Comparison of ENCODE assay signal across 15 mouse cellular contexts in genomic region chr17:27824941-27825340, GRCm38 (mm10). TPM values are rescaled to one million over a fixed set of nuclear protein-coding genes. Genes with fewer than 3 reads are reported as not detected.
DNase-seq lines count a peak whose midpoint lies in the region; ATAC-seq and TF ChIP-seq lines count a peak whose summit lies in the region.
"Had no signal": no experiment of that assay in that cellular context is flagged by ENCODE, and none has a peak within 500 bp of the region (broad histone marks: within the 10 kb centered on the region; RNA-seq: fewer than 3 reads in every experiment).

No protein-coding gene starts in this region.

- H3K9ac ChIP-seq in midbrain, embryonic 11.5 days (ENCODE audit: low read length): no peak overlapping the region
- H3K9ac ChIP-seq in midbrain, embryonic 14.5 days (replicated peaks; ENCODE audit: low read length): no peak overlapping the region
- H3K9ac ChIP-seq in liver, embryonic 13.5 days: peak overlapping the region; percentile 34; the same call in 1 of the 2 replicates
- H3K9ac ChIP-seq: forebrain, embryonic 12.5 days; heart, embryonic 12.5 days had no signal

- no peaks in the 10 kb centered on the region for H3K9me3 ChIP-seq in midbrain, embryonic 11.5 days (ENCODE audit: control insufficient read depth, low read length)
- H3K9me3 ChIP-seq in midbrain, embryonic 14.5 days (ENCODE audit: control insufficient read depth, low read length): no peaks in the 10 kb centered on the region
- H3K9me3 ChIP-seq in G1E (replicated peaks): no peaks in the 10 kb centered on the region
- H3K9me3 ChIP-seq in liver, embryonic 13.5 days (replicated peaks): no peaks in the 10 kb centered on the region
- H3K9me3 ChIP-seq: forebrain, embryonic 12.5 days; heart, embryonic 12.5 days had no signal

- peak; percentile 61 for DNase-seq in midbrain, embryonic 11.5 days (ENCODE audit: low spot score, missing footprints)
- DNase-seq in midbrain, embryonic 14.5 days: no peak
- no peak for DNase-seq in G1E (ENCODE audit: low spot score)
- no peak for DNase-seq in liver, embryonic 13.5 days
- DNase-seq in c-Kit-positive CD71-positive TER-119-positive erythroid progenitor cells, embryonic 14.5 days (ENCODE audit: low spot score): no peak
- no peak for DNase-seq in thymus, postnatal 25 days
- DNase-seq: adrenal gland, adult 2 months; cerebellum, adult 18-20 months; layer of hippocampus, adult 9-11 months; right cerebral cortex, adult 18-20 months had no signal

- no peak overlapping the region for H3K27ac ChIP-seq in midbrain, embryonic 11.5 days (ENCODE audit: low read depth, low read length)
- H3K27ac ChIP-seq in midbrain, embryonic 14.5 days (replicated peaks; ENCODE audit: low read depth, low read length): no peak overlapping the region
- H3K27ac ChIP-seq in liver, embryonic 13.5 days: peak overlapping the region; percentile 40
- H3K27ac ChIP-seq in small intestine, adult 2 months (ENCODE audit: insufficient read depth, low read depth, low read length): peak overlapping the region; percentile 74
- H3K27ac ChIP-seq: forebrain, embryonic 12.5 days had no signal

- ATAC-seq in midbrain, embryonic 11.5 days (ENCODE audit: low FRiP score): no peak
- ATAC-seq in midbrain, embryonic 14.5 days (ENCODE audit: low FRiP score, low TSS enrichment): no peak
- ATAC-seq in G1E (ENCODE audit: extremely low read depth, insufficient number of reproducible peaks, low FRiP score, poor library complexity, severe bottlenecking): no peak
- ATAC-seq in liver, embryonic 13.5 days (ENCODE audit: low read depth): no peak
- no peak for ATAC-seq in cerebellum, adult (ENCODE audit: insufficient number of reproducible peaks, low FRiP score, low TSS enrichment)
- ATAC-seq: hindbrain, embryonic 16.5 days had no signal

- H3K4me1 ChIP-seq in midbrain, embryonic 11.5 days (ENCODE audit: control insufficient read depth, insufficient read depth, low read length): peaks cover 13% of the 10 kb centered on the region
- peaks cover 6% of the 10 kb centered on the region; the same call in 1 of the 2 replicates for H3K4me1 ChIP-seq in midbrain, embryonic 14.5 days (ENCODE audit: control insufficient read depth, insufficient read depth, low read length)
- H3K4me1 ChIP-seq in G1E (ENCODE audit: insufficient read depth, low read depth, low read length): peaks cover 49% of the 10 kb centered on the region
- H3K4me1 ChIP-seq in liver, embryonic 13.5 days (replicated peaks): peaks cover 47% of the 10 kb centered on the region
- peaks cover 25% of the 10 kb centered on the region for H3K4me1 ChIP-seq in small intestine, adult 2 months (ENCODE audit: control insufficient read depth, insufficient read depth, insufficient read length, low read length)

- H3K36me3 ChIP-seq in midbrain, embryonic 11.5 days (ENCODE audit: control insufficient read depth, insufficient read depth, low read length): no peaks in the 10 kb centered on the region
- no peaks in the 10 kb centered on the region for H3K36me3 ChIP-seq in midbrain, embryonic 14.5 days (ENCODE audit: control insufficient read depth, insufficient read depth, low read length)
- H3K36me3 ChIP-seq in G1E (replicated peaks): no peaks in the 10 kb centered on the region
- no peaks in the 10 kb centered on the region for H3K36me3 ChIP-seq in liver, embryonic 13.5 days
- H3K36me3 ChIP-seq in small intestine, adult 2 months (ENCODE audit: control insufficient read depth, insufficient read depth, low read length): no peaks in the 10 kb centered on the region
- H3K36me3 ChIP-seq: forebrain, embryonic 12.5 days; heart, embryonic 12.5 days had no signal

- TF ChIP-seq POLR2A in small intestine, adult 2 months (IDR thresholded peaks at IDR 0.05; ENCODE audit: low read depth, low read length): no peak

- no peak overlapping the region for H3K4me2 ChIP-seq in midbrain, embryonic 11.5 days
- no peak overlapping the region for H3K4me2 ChIP-seq in midbrain, embryonic 14.5 days (ENCODE audit: low read length)
- peak overlapping the region; percentile 70 for H3K4me2 ChIP-seq in liver, embryonic 13.5 days
- H3K4me2 ChIP-seq: forebrain, embryonic 12.5 days had no signal

- 74% methylated on average over 1 of the region's 1 CpGs for whole genome bisulfite sequencing in midbrain, embryonic 11.5 days
- WGBS in midbrain, embryonic 14.5 days: 76% methylated on average over 1 of the region's 1 CpGs
- 23% methylated on average over 1 of the region's 1 CpGs for WGBS in liver, embryonic 13.5 days (ENCODE audit: insufficient replicate concordance)
- WGBS in small intestine, adult 2 months: 41% methylated on average over 1 of the region's 1 CpGs

- no peaks in the 10 kb centered on the region for H3K27me3 ChIP-seq in midbrain, embryonic 11.5 days (ENCODE audit: control insufficient read depth, insufficient read depth, low read length)
- H3K27me3 ChIP-seq in midbrain, embryonic 14.5 days (ENCODE audit: control insufficient read depth, insufficient read depth, low read length): no peaks in the 10 kb centered on the region
- H3K27me3 ChIP-seq in G1E (ENCODE audit: insufficient read depth, low read length): peaks cover 10% of the 10 kb centered on the region
- H3K27me3 ChIP-seq in liver, embryonic 13.5 days: peaks cover 7% of the 10 kb centered on the region; the same call in 1 of the 2 replicates
- H3K27me3 ChIP-seq in small intestine, adult 2 months (ENCODE audit: control insufficient read depth, insufficient read depth, low read length): no peaks in the 10 kb centered on the region
- H3K27me3 ChIP-seq: heart, embryonic 12.5 days had no signal

- TF ChIP-seq CTCF in G1E (IDR thresholded peaks at IDR 0.05; ENCODE audit: low read depth, low read length): no peak
- no peak for TF ChIP-seq CTCF in small intestine, adult 2 months (IDR thresholded peaks at IDR 0.05; ENCODE audit: extremely low read depth, insufficient read length, insufficient replicate concordance, low read depth, low read length)

- H3K4me3 ChIP-seq in midbrain, embryonic 11.5 days (ENCODE audit: low read depth, low read length): no peak overlapping the region
- no peak overlapping the region for H3K4me3 ChIP-seq in midbrain, embryonic 14.5 days (replicated peaks; ENCODE audit: low read depth, low read length)
- peak overlapping the region; percentile 65; the same call in 1 of the 2 replicates for H3K4me3 ChIP-seq in G1E (ENCODE audit: low read depth, low read length)
- H3K4me3 ChIP-seq in liver, embryonic 13.5 days (replicated peaks): peak overlapping the region; percentile 49; the same call in 1 of the 2 replicates
- H3K4me3 ChIP-seq in small intestine, adult 2 months (ENCODE audit: low read depth, low read length): no peak overlapping the region
- H3K4me3 ChIP-seq: forebrain, embryonic 12.5 days; heart, embryonic 12.5 days had no signal

RNA-seq across cellular contexts. Expression of gene D17Wsu92e, which starts 4.5 kb away (rescaled TPM):
- polyA plus RNA-seq in midbrain, embryonic 11.5 days (2014; fragmentation: Nextera tagmentation; extraction: Ambion mirVana): 8.7 and 10.9 TPM in 2 replicates
- 11.7 and 12.9 TPM in 2 replicates for polyA plus RNA-seq in midbrain, embryonic 14.5 days (2014; fragmentation: Nextera tagmentation; extraction: Ambion mirVana)
- total RNA-seq in G1E (2014; fragmentation: Nextera tagmentation): 84.4 and 87.4 TPM in 2 replicates
- total RNA-seq in G1E (2017): 61.6 and 65.3 TPM in 2 replicates
- polyA plus RNA-seq in G1E (2012): 58.6 and 60.2 TPM in 2 replicates
- 13.2 and 13.3 TPM in 2 replicates for polyA plus RNA-seq in liver, embryonic 13.5 days (2015; fragmentation: Nextera tagmentation; extraction: Ambion mirVana)
- 45.6 and 89.6 TPM in 2 replicates for polyA plus RNA-seq in small intestine, adult 2 months (2012; rRNA removed)

RNA-seq across cellular contexts. Expression of gene Snrpc, which starts 13.0 kb away (rescaled TPM):
- 358 and 416 TPM in 2 replicates for polyA plus RNA-seq in midbrain, embryonic 11.5 days (2014; fragmentation: Nextera tagmentation; extraction: Ambion mirVana)
- polyA plus RNA-seq in midbrain, embryonic 14.5 days (2014; fragmentation: Nextera tagmentation; extraction: Ambion mirVana): 240 and 274 TPM in 2 replicates
- total RNA-seq in G1E (2014; fragmentation: Nextera tagmentation): 121 and 158 TPM in 2 replicates
- total RNA-seq in G1E (2017): 127 and 147 TPM in 2 replicates
- polyA plus RNA-seq in G1E (2012): 575 and 747 TPM in 2 replicates
- polyA plus RNA-seq in liver, embryonic 13.5 days (2015; fragmentation: Nextera tagmentation; extraction: Ambion mirVana): 182 and 183 TPM in 2 replicates
- 60.8 and 108 TPM in 2 replicates for polyA plus RNA-seq in small intestine, adult 2 months (2012; rRNA removed)

RNA-seq across cellular contexts. Expression of gene Uhrf1bp1, which starts 31.3 kb away (rescaled TPM):
- polyA plus RNA-seq in midbrain, embryonic 11.5 days (2014; fragmentation: Nextera tagmentation; extraction: Ambion mirVana): 4.9 TPM in 2 replicates
- 6.6 and 9.3 TPM in 2 replicates for polyA plus RNA-seq in midbrain, embryonic 14.5 days (2014; fragmentation: Nextera tagmentation; extraction: Ambion mirVana)
- 18.5 and 21.0 TPM in 2 replicates for total RNA-seq in G1E (2014; fragmentation: Nextera tagmentation)
- total RNA-seq in G1E (2017): 8.5 and 9.8 TPM in 2 replicates
- 21.3 and 31.5 TPM in 2 replicates for polyA plus RNA-seq in G1E (2012)
- 2.0 and 3.5 TPM in 2 replicates for polyA plus RNA-seq in liver, embryonic 13.5 days (2015; fragmentation: Nextera tagmentation; extraction: Ambion mirVana)
- polyA plus RNA-seq in small intestine, adult 2 months (2012; rRNA removed): 1.8 TPM in 2 replicates

Comparison
In these comparisons a context has a peak if more than half of its experiments do, and no peak if none do; other contexts are left out.
1. H3K27ac ChIP-seq: peak in liver, embryonic 13.5 days (single experiment) and small intestine, adult 2 months (single experiment); none in midbrain, embryonic 11.5 days (single experiment) and midbrain, embryonic 14.5 days (single experiment).
2. H3K4me3 ChIP-seq: peak in G1E (single experiment) and liver, embryonic 13.5 days (single experiment); none in midbrain, embryonic 11.5 days (single experiment), midbrain, embryonic 14.5 days (single experiment) and small intestine, adult 2 months (single experiment).